19 mouse cellular contexts compared by ENCODE assay signal in the genomic region with DNA sequence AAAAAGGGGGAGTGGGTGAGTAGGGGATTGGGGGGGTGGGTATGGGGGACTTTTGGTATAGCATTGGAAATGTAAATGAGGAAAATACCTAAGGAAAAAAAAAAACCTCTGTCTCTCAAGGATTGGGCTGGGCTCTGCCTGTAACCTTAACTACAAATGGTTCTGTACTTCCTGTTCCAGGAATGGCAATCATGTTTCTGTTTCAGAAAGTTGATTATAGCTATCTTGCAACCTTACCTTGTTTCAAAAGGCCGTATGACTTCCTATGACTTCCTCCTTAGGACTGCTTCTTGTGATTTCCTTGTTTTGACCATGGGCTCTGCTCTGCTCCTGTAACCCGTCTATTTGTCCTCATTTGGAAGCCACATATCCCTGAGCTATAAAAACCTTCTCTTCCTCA.
"Had no signal": no experiment of that assay in that cellular context is flagged by ENCODE, and none has a peak within 500 bp of the region (broad histone marks: within the 10 kb centered on the region; RNA-seq: fewer than 3 reads in every experiment).

No protein-coding gene starts in this region.

- DNase-seq: kidney, adult 11 months; kidney, adult 9 months; kidney, postnatal 14 days; kidney, postnatal 4 days; liver; liver, embryonic 13.5 days; lung, adult 2 months; retina, postnatal 1 day; right cerebral cortex, postnatal 25 days; thymus, adult 2 months; thymus, postnatal 25 days had no signal

- ATAC-seq: midbrain, embryonic 13.5 days; midbrain, embryonic 16.5 days had no signal

- H3K4me3 ChIP-seq: limb, embryonic 10.5 days; limb, embryonic 13.5 days; liver, embryonic 13.5 days; megakaryocyte, embryonic 14.5 days; midbrain, embryonic 10.5 days; midbrain, embryonic 13.5 days; myocyte; neural tube, embryonic 13.5 days had no signal

- H3K9ac ChIP-seq: limb, embryonic 13.5 days; liver, embryonic 13.5 days; midbrain, embryonic 13.5 days; neural tube, embryonic 13.5 days had no signal

- H3K9me3 ChIP-seq: limb, embryonic 10.5 days; limb, embryonic 13.5 days; liver, embryonic 13.5 days; midbrain, embryonic 10.5 days; midbrain, embryonic 13.5 days; neural tube, embryonic 13.5 days had no signal

- H3K36me3 ChIP-seq: limb, embryonic 10.5 days; limb, embryonic 13.5 days; liver, embryonic 13.5 days; midbrain, embryonic 10.5 days; midbrain, embryonic 13.5 days; neural tube, embryonic 13.5 days had no signal

- H3K27ac ChIP-seq: limb, embryonic 10.5 days; limb, embryonic 13.5 days; liver, embryonic 13.5 days; midbrain, embryonic 10.5 days; midbrain, embryonic 13.5 days; neural tube, embryonic 13.5 days had no signal

- H3K4me2 ChIP-seq: limb, embryonic 13.5 days; liver, embryonic 13.5 days; midbrain, embryonic 13.5 days; neural tube, embryonic 13.5 days had no signal

- H3K27me3 ChIP-seq: limb, embryonic 13.5 days; liver, embryonic 13.5 days; megakaryocyte, embryonic 14.5 days; neural tube, embryonic 13.5 days had no signal

- H3K4me1 ChIP-seq: limb, embryonic 10.5 days; limb, embryonic 13.5 days; liver, embryonic 13.5 days; megakaryocyte, embryonic 14.5 days; midbrain, embryonic 10.5 days; midbrain, embryonic 13.5 days; neural tube, embryonic 13.5 days had no signal
